Mouse (Mus musculus) kidney, embryonic 16.5 days (tissue): ENCODE results near the gene Rnf8. TPM values are rescaled to one million over a fixed set of nuclear protein-coding genes. Genes with fewer than 3 reads are reported as not detected.

ENCODE experiments used
- ATAC-seq: fragments of 200-750 bp; cut with Nextera tagmentation; 2 replicates; pipeline ENCODE4 v1.8.0; 2017; ENCODE audit warnings: moderate TSS enrichment; ENCODE audit not compliant: low FRiP score, low TSS enrichment
- H3K27ac ChIP-seq: fragments of 300-500 bp; sonication (generic); 2 replicates; pipeline ENCODE4 v1.5.1; 2014; ENCODE audit warnings: low read length
- H3K27me3 ChIP-seq: fragments of 300-500 bp; sonication (generic); 2 replicates; pipeline ENCODE4 v1.6.1; 2014; ENCODE audit warnings: low read length, control low read depth, mixed read lengths; ENCODE audit not compliant: insufficient read depth
- H3K36me3 ChIP-seq: fragments of 300-500 bp; sonication (generic); 2 replicates; pipeline ENCODE4 v1.6.1; 2014; ENCODE audit warnings: low read length, control low read depth, mixed read lengths; ENCODE audit not compliant: insufficient read depth
- H3K4me1 ChIP-seq: fragments of 300-500 bp; sonication (generic); 2 replicates; pipeline ENCODE4 v1.6.1; 2014; ENCODE audit warnings: low read length, control low read depth, mixed read lengths; ENCODE audit not compliant: insufficient read depth
- H3K4me2 ChIP-seq: fragments of 300-500 bp; sonication (generic); replicated peaks from 2 replicates; pipeline ENCODE4 v1.6.1; 2014; ENCODE audit warnings: low read depth, low read length
- H3K4me3 ChIP-seq: fragments of 300-500 bp; sonication (generic); 2 replicates; pipeline ENCODE4 v1.5.1; 2014; ENCODE audit warnings: mild to moderate bottlenecking, low read length
- H3K9ac ChIP-seq: fragments of 300-500 bp; sonication (generic); replicated peaks from 2 replicates; pipeline ENCODE4 v1.6.1; 2014; ENCODE audit warnings: low read length
- H3K9me3 ChIP-seq: fragments of 300-500 bp; sonication (generic); 2 replicates; pipeline ENCODE4 v1.6.1; 2016; ENCODE audit warnings: low read length, control low read depth
- WGBS: fragments of 180-500 bp; shearing (Covaris S2); extraction: QIAGEN DNeasy Blood & Tissue Kit; methylation state at CpG from one replicate; pipeline ENCODE4 v1.1.7; 2014; 5-methylcytosine and 5-hydroxymethylcytosine counted together
- microRNA-seq: library from miRNA; unstranded; fragments of <30 nt; microRNA quantifications from one replicate; pipeline ENCODE4, GENCODE M21; 2016
- polyA plus RNA-seq: library from polyadenylated mRNA; unstranded; fragments of >200 nt; fragmentation: Nextera tagmentation; extraction: Ambion mirVana; gene quantifications from 2 replicates; pipeline ENCODE4 v1.2.1, GENCODE M21; 2015

Rnf8 gene
- polyA plus RNA-seq, 1 experiment from 2014 or later: 86.6 TPM

GRCm38 (mm10) chr17:29686771-29687170 lies 72.2 kb downstream of the Rnf8 start:
- Histone ChIP-seq H3K9ac (no peak overlapping the region), H3K27me3 (no peaks in the 10 kb centered on the region), H3K4me2 (no peak overlapping the region), H3K4me3 (no peak overlapping the region), H3K4me1 (no peaks in the 10 kb centered on the region), H3K27ac (no peak overlapping the region), H3K9me3 (no peaks in the 10 kb centered on the region), H3K36me3 (peaks cover 59% of the 10 kb centered on the region)
- no peak for ATAC-seq
- 94% methylated on average over 5 of the region's 5 CpGs for WGBS

- Histone ChIP-seq H3K27me3 (no peaks in the 10 kb centered on the region), H3K4me2 (no peak overlapping the region), H3K36me3 (peaks cover 55% of the 10 kb centered on the region), H3K9me3 (no peaks in the 10 kb centered on the region), H3K4me3 (no peak overlapping the region), H3K9ac (no peak overlapping the region), H3K4me1 (no peaks in the 10 kb centered on the region), H3K27ac (no peak overlapping the region)
- WGBS: 68% methylated on average over 6 of the region's 6 CpGs
- ATAC-seq: no peak
Observed at GRCm38 (mm10) chr17:29687373-29687772, 72.8 kb downstream of the Rnf8 start.

- H3K9me3 ChIP-seq: no peaks in the 10 kb centered on the region
- 92% methylated on average over 10 of the region's 10 CpGs for WGBS
- ATAC-seq: no peak
Observed at GRCm38 (mm10) chr17:29688610-29689009, 74.0 kb downstream of the Rnf8 start.

GRCm38 (mm10) chr17:29690257-29690656 lies 75.7 kb downstream of the Rnf8 start:
- Histone ChIP-seq H3K36me3 (peaks cover 58% of the 10 kb centered on the region), H3K27me3 (no peaks in the 10 kb centered on the region), H3K9me3 (no peaks in the 10 kb centered on the region), H3K4me3 (no peak overlapping the region), H3K4me2 (no peak overlapping the region), H3K4me1 (no peaks in the 10 kb centered on the region), H3K27ac (no peak overlapping the region), H3K9ac (no peak overlapping the region)
- WGBS: 48% methylated on average over 6 of the region's 6 CpGs
- no peak for ATAC-seq

More at GRCm38 (mm10) chr17:29688610-29689009, 74.0 kb downstream of the Rnf8 start:
- H3K9ac ChIP-seq: no peak overlapping the region
- no peak overlapping the region for H3K4me3 ChIP-seq
- H3K4me1 ChIP-seq: no peaks in the 10 kb centered on the region
- H3K4me2 ChIP-seq: no peak overlapping the region
- H3K27me3 ChIP-seq: no peaks in the 10 kb centered on the region
- no peak overlapping the region for H3K27ac ChIP-seq
- peaks cover 53% of the 10 kb centered on the region for H3K36me3 ChIP-seq

- Histone ChIP-seq H3K4me1 (no peaks in the 10 kb centered on the region), H3K9me3 (no peaks in the 10 kb centered on the region), H3K9ac (no peak overlapping the region), H3K4me3 (no peak overlapping the region), H3K36me3 (peaks cover 66% of the 10 kb centered on the region), H3K27me3 (no peaks in the 10 kb centered on the region), H3K27ac (no peak overlapping the region), H3K4me2 (no peak overlapping the region)
- 80% methylated on average over 2 of the region's 2 CpGs for WGBS
- ATAC-seq: no peak
Observed at GRCm38 (mm10) chr17:29692827-29693226, 78.2 kb downstream of the Rnf8 start.

GRCm38 (mm10) chr17:29693571-29693970 lies 79.0 kb downstream of the Rnf8 start:
- Histone ChIP-seq H3K4me3 (no peak overlapping the region), H3K36me3 (peaks cover 67% of the 10 kb centered on the region), H3K27me3 (no peaks in the 10 kb centered on the region), H3K27ac (no peak overlapping the region), H3K4me2 (no peak overlapping the region), H3K9me3 (no peaks in the 10 kb centered on the region), H3K4me1 (no peaks in the 10 kb centered on the region), H3K9ac (no peak overlapping the region)
- no peak for ATAC-seq
- WGBS: 42% methylated on average over 2 of the region's 2 CpGs

GRCm38 (mm10) chr17:29694516-29694915 lies 79.9 kb downstream of the Rnf8 start:
- Histone ChIP-seq H3K4me1 (no peaks in the 10 kb centered on the region), H3K27ac (no peak overlapping the region), H3K27me3 (no peaks in the 10 kb centered on the region), H3K9me3 (no peaks in the 10 kb centered on the region), H3K4me3 (no peak overlapping the region), H3K9ac (no peak overlapping the region), H3K36me3 (peaks cover 73% of the 10 kb centered on the region), H3K4me2 (no peak overlapping the region)
- no peak for ATAC-seq
- WGBS: 89% methylated on average over 4 of the region's 4 CpGs

Small RNAs within 50 kb of the gene (microRNA-seq; reads per million reads assigned to microRNA genes)
- gene Mir7667: not detected

Other genes starting within 250 kb of the Rnf8 start
- 12.5 and 14.5 TPM in 2 replicates for gene Pim1, start 124.0 kb upstream of the Rnf8 start, polyA plus RNA-seq
- gene Gm17657, start 65.2 kb upstream of the Rnf8 start, polyA plus RNA-seq: not detected in 2 replicates
- 16.7 and 19.1 TPM in 2 replicates for gene Tbc1d22b, start 65.0 kb upstream of the Rnf8 start, polyA plus RNA-seq
- gene Tmem217, start 62.4 kb upstream of the Rnf8 start, polyA plus RNA-seq: 0.79 and 0.89 TPM in 2 replicates
- gene Gm28043, start 86 bp downstream of the Rnf8 start, polyA plus RNA-seq: 2.5 TPM in 2 replicates
- gene Cmtr1, start 45.8 kb downstream of the Rnf8 start, polyA plus RNA-seq: 116 and 137 TPM in 2 replicates
- gene Ccdc167, start 102.3 kb downstream of the Rnf8 start, polyA plus RNA-seq: 12.5 and 13.7 TPM in 2 replicates